In the genomic region with DNA sequence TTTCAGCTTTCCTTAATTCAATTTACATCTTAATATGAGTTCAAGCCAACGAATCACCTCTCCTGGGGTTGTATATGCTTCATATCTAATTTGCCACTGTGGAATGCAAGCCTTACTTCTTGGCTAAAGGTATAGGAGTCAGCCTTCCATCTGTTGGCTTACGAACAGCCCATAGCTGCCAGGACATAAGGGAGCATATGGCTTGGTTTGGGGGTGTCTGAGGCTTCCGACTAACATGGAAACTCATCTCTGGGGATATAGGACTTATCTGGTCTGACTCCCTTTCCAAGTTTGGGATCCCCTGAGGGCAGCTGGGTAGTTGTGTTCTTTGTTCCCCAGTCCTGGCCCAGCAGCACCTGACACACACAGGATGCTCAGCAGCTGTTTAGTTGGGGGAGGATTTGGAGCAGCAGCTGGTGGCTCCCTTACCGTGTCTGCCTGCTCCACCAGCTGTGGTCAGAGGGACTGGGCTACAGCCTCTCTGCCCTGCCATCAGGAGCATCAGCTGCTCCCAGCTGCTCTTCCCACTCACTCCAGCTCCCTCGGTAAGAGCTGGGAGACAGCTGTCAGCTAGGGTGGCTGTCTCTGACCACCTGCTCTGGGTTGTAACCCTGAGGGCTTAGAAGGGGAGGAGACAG, we compare ENCODE assay signal across 9 mouse cellular contexts. TPM values are rescaled to one million over a fixed set of nuclear protein-coding genes. Genes with fewer than 3 reads are reported as not detected.
DNase-seq lines count a peak whose midpoint lies in the region; ATAC-seq and TF ChIP-seq lines count a peak whose summit lies in the region.
"Had no signal": no experiment of that assay in that cellular context is flagged by ENCODE, and none has a peak within 500 bp of the region (broad histone marks: within the 10 kb centered on the region; RNA-seq: fewer than 3 reads in every experiment).

No protein-coding gene starts in this region.

- intact Hi-C loops in heart, adult 2 months (cut with DNase I): no loop called here

- peaks cover 4% of the 10 kb centered on the region; the same call in 1 of the 2 replicates for H3K4me1 ChIP-seq in heart, adult 2 months (ENCODE audit: control insufficient read depth, insufficient read depth, low read length)
- H3K4me1 ChIP-seq in heart, embryonic 11.5 days (ENCODE audit: control insufficient read depth, insufficient read depth, low read length): peaks cover 27% of the 10 kb centered on the region
- peaks cover 28% of the 10 kb centered on the region for H3K4me1 ChIP-seq in forebrain, embryonic 15.5 days

- TF ChIP-seq CTCF in heart, adult 2 months (IDR thresholded peaks at IDR 0.05): no peak
- no peak for TF ChIP-seq CTCF in C2C12 (IDR thresholded peaks at IDR 0.05; ENCODE audit: control insufficient read depth, insufficient read depth, insufficient read length)

- no peak overlapping the region for H3ac ChIP-seq in C2C12 (ENCODE audit: control insufficient read depth, insufficient read length, low read depth)

- H3K36me3 ChIP-seq in heart, adult 2 months (ENCODE audit: control insufficient read depth, insufficient read depth, low read length): no peaks in the 10 kb centered on the region
- H3K36me3 ChIP-seq in heart, embryonic 11.5 days (ENCODE audit: control insufficient read depth, insufficient read depth, low read length): peaks cover 7% of the 10 kb centered on the region
- H3K36me3 ChIP-seq in C2C12 (ENCODE audit: control insufficient read depth, insufficient read depth): no peaks in the 10 kb centered on the region
- H3K36me3 ChIP-seq in forebrain, embryonic 15.5 days: no peaks in the 10 kb centered on the region

- H3K4me2 ChIP-seq in heart, embryonic 11.5 days: no peak overlapping the region
- no peak overlapping the region for H3K4me2 ChIP-seq in forebrain, embryonic 15.5 days (replicated peaks)

- no peak for ATAC-seq in heart, embryonic 11.5 days (replicated peaks; ENCODE audit: insufficient number of reproducible peaks, low FRiP score, low TSS enrichment)
- ATAC-seq in forebrain, embryonic 15.5 days (replicated peaks): peak; percentile 27; the same call in 1 of the 2 replicates

- WGBS in heart, adult 2 months: 59% methylated on average over 5 of the region's 5 CpGs
- WGBS in heart, embryonic 11.5 days (ENCODE audit: insufficient replicate concordance): 64% methylated on average over 5 of the region's 5 CpGs
- WGBS in forebrain, embryonic 15.5 days: 48% methylated on average over 5 of the region's 5 CpGs

- no peaks in the 10 kb centered on the region for H3K79me3 ChIP-seq in C2C12 (ENCODE audit: low read depth)

- DNase-seq in heart, adult 2 months: peak; percentile 44 to 63
- DNase-seq in mesoderm, embryonic 11.5 days (ENCODE audit: low read depth, low spot score): peak; percentile 67
- DNase-seq in adrenal gland, postnatal 10 days: no peak
- DNase-seq in adrenal gland, postnatal 4 days (ENCODE audit: low spot score in 2 of 2): no peak
- DNase-seq in MN1 (ENCODE audit: low spot score): no peak

- H3K27ac ChIP-seq in heart, adult 2 months: no peak overlapping the region
- no peak overlapping the region for H3K27ac ChIP-seq in heart, embryonic 11.5 days (ENCODE audit: low read depth, low read length)
- peak overlapping the region; percentile 75 for H3K27ac ChIP-seq in forebrain, embryonic 15.5 days (replicated peaks)

- no peak overlapping the region for H3K9ac ChIP-seq in heart, adult 2 months (ENCODE audit: low read depth, low read length)
- H3K9ac ChIP-seq in heart, embryonic 11.5 days (ENCODE audit: low read depth, low read length): no peak overlapping the region
- no peak overlapping the region for H3K9ac ChIP-seq in forebrain, embryonic 15.5 days (replicated peaks)

- TF ChIP-seq POLR2A in heart, adult 2 months (IDR thresholded peaks at IDR 0.05; ENCODE audit: insufficient read depth, low read depth, low read length): no peak

- no peaks in the 10 kb centered on the region for H3K79me2 ChIP-seq in heart, adult 2 months (replicated peaks; ENCODE audit: control insufficient read depth, insufficient read depth, low read length)
- H3K79me2 ChIP-seq in C2C12 (ENCODE audit: control insufficient read depth, insufficient read depth): no peaks in the 10 kb centered on the region

- no peaks in the 10 kb centered on the region for H3K9me3 ChIP-seq in heart, embryonic 11.5 days (replicated peaks; ENCODE audit: control insufficient read depth, low read length)
- H3K9me3 ChIP-seq in forebrain, embryonic 15.5 days: no peaks in the 10 kb centered on the region

- H3K4me3 ChIP-seq in heart, adult 2 months: no peak overlapping the region
- H3K4me3 ChIP-seq in heart, embryonic 11.5 days (ENCODE audit: low read depth, low read length): no peak overlapping the region
- H3K4me3 ChIP-seq in C2C12 (ENCODE audit: insufficient read depth, poor library complexity, severe bottlenecking): no peak overlapping the region
- no peak overlapping the region for H3K4me3 ChIP-seq in forebrain, embryonic 15.5 days

- peak; percentile 29; the same call in 1 of the 2 replicates for TF ChIP-seq EP300 in heart, adult 2 months (IDR thresholded peaks at IDR 0.05; ENCODE audit: insufficient read depth, low read depth, low read length)

- H3K27me3 ChIP-seq in heart, adult 2 months (ENCODE audit: control insufficient read depth, insufficient read depth, low read length): no peaks in the 10 kb centered on the region
- no peaks in the 10 kb centered on the region for H3K27me3 ChIP-seq in heart, embryonic 11.5 days (ENCODE audit: control insufficient read depth, insufficient read depth, low read length)
- no peaks in the 10 kb centered on the region for H3K27me3 ChIP-seq in C2C12 (ENCODE audit: control insufficient read depth, insufficient read depth, insufficient read length)
- H3K27me3 ChIP-seq in forebrain, embryonic 15.5 days: no peaks in the 10 kb centered on the region
- H3K27me3 ChIP-seq: CH12.LX had no signal

TF ChIP-seq in C2C12, 6 proteins besides CTCF, POLR2A, EP300 and RAD21:
- TF ChIP-seq MYOD1 (IDR thresholded peaks at IDR 0.05; ENCODE audit: control insufficient read depth, insufficient read length, low read depth) (peak; percentile 98), USF1 (IDR thresholded peaks at IDR 0.05; ENCODE audit: low read depth) (no peak), MAX (IDR thresholded peaks at IDR 0.05) (no peak), FOSL1 (IDR thresholded peaks at IDR 0.05; ENCODE audit: insufficient read depth, low read length, poor library complexity, severe bottlenecking) (no peak), MYOG (IDR thresholded peaks at IDR 0.05; ENCODE audit: control insufficient read depth, extremely low read depth, insufficient read length) (peak; percentile 78), CEBPB (IDR thresholded peaks at IDR 0.05; ENCODE audit: low read depth) (no peak)

RNA-seq across cellular contexts. Expression of gene Olfml2b, which starts 11.1 kb away (rescaled TPM):
- 10 to 100 TPM; 11.1 to 18.0 TPM for total RNA-seq in heart, adult 2 months (2021)
- polyA plus RNA-seq in heart, adult 2 months (2012; rRNA removed): 15.4 and 34.0 TPM in 2 replicates
- 42.4 and 51.2 TPM in 2 replicates for polyA plus RNA-seq in heart, embryonic 11.5 days (2014; fragmentation: Nextera tagmentation; extraction: Ambion mirVana)
- 15.0 TPM for polyA plus RNA-seq in C2C12 (2012; fragmentation: generic; extraction: Trizol)
- polyA plus RNA-seq in forebrain, embryonic 15.5 days (2015; fragmentation: Nextera tagmentation; extraction: Ambion mirVana): 10.1 and 11.4 TPM in 2 replicates
- total RNA-seq in adrenal gland, postnatal 10 days (2021): 10 to 100 TPM; 16.0 to 17.9 TPM
- 10 to 100 TPM; 22.9 to 28.6 TPM for total RNA-seq in adrenal gland, postnatal 4 days (2021)

Comparison
In these comparisons a context has a peak if more than half of its experiments do, and no peak if none do; other contexts are left out.
1. DNase-seq: peak in heart, adult 2 months (2 of 2) and mesoderm, embryonic 11.5 days (single experiment); none in adrenal gland, postnatal 10 days (single experiment), adrenal gland, postnatal 4 days (0 of 2) and MN1 (single experiment).